Mouse (Mus musculus) cortical plate, adult 2 months (tissue): ENCODE results near the gene Rxrb.

Experiments used
- CTCF ChIP-seq: fragments of 200-500 bp; IDR thresholded peaks from 2 replicates; pipeline ENCODE4 v1.5.1; 2011; ENCODE audit warnings: mild to moderate bottlenecking, control low read depth, low read length; ENCODE audit not compliant: insufficient read depth; ENCODE audit errors: extremely low read depth
- POLR2A ChIP-seq: fragments of 200-500 bp; IDR thresholded peaks from 2 replicates; pipeline ENCODE4 v1.6.1; 2011; ENCODE audit warnings: mild to moderate bottlenecking, low read length, control low read depth; ENCODE audit not compliant: insufficient read depth; ENCODE audit errors: extremely low read depth

GRCm38 (mm10) chr17:34036647-34037046 is 5.0 kb downstream of the Rxrb start:
- TF ChIP-seq POLR2A (no peak), CTCF (no peak)
